Mouse (Mus musculus) olfactory bulb, adult 2 months (tissue): Measurements from ENCODE around the gene Plg.

Source experiments
- CTCF ChIP-seq: fragments of 200-500 bp; IDR thresholded peaks from 2 replicates; pipeline ENCODE4 v1.5.1; 2012; ENCODE audit warnings: low read depth, mild to moderate bottlenecking, low read length, moderate library complexity; ENCODE audit not compliant: insufficient read depth
- POLR2A ChIP-seq: fragments of 200-500 bp; IDR thresholded peaks from 2 replicates; pipeline ENCODE4 v1.6.1; 2012; ENCODE audit warnings: mild to moderate bottlenecking, low read depth, low read length, moderate library complexity; ENCODE audit not compliant: insufficient read depth

DNA sequence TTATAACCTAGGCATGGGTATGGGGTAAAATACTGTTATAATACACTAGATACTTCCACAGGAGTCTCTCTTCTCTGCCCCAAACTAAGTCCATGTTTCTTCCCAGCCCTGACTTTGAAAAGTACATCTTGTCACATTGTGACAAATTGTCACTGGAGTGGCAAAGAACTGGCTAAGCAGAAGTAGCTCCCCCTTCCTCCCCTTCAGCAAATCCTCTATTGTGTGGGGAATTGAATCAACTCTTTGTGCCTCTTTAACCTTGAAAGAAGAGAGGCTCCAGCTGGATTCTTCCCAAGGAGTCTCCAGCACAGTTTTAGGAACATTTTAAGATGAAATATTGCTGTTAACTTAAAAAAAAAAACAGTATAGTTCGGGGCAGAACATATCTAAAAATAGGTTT lies 25.6 kb upstream of the Plg start:
- TF ChIP-seq POLR2A (no peak), CTCF (no peak)
